Mouse (Mus musculus) limb, embryonic 10.5 days (tissue): ENCODE data around the gene Prkar1a. TPM values are rescaled to one million over a fixed set of nuclear protein-coding genes. Genes with fewer than 3 reads are reported as not detected.

ENCODE experiments used
- polyA plus RNA-seq: library from polyadenylated mRNA; unstranded; fragments of >200 nt; fragmentation: Nextera tagmentation; extraction: Ambion mirVana; gene quantifications from 2 replicates; pipeline ENCODE4 v1.2.1, GENCODE M21; 2016

The Prkar1a gene
- polyA plus RNA-seq, 1 experiment from 2014 or later: 338 TPM

Other genes with a start within 250 kb of the Prkar1a start
- not detected in 2 replicates for gene 9930022D16Rik, start 235.5 kb upstream of the Prkar1a start, polyA plus RNA-seq
- 43.1 and 46.2 TPM in 2 replicates for gene Amz2, start 223.5 kb upstream of the Prkar1a start, polyA plus RNA-seq
- 1.5 and 1.7 TPM in 2 replicates for gene Arsg, start 176.0 kb upstream of the Prkar1a start, polyA plus RNA-seq
- 4.7 and 5.1 TPM in 2 replicates for gene Slc16a6, start 175.8 kb upstream of the Prkar1a start, polyA plus RNA-seq
- 33.3 and 42.3 TPM in 2 replicates for gene Wipi1, start 37.4 kb upstream of the Prkar1a start, polyA plus RNA-seq
- 0.13 and 0.25 TPM in 2 replicates for gene Fam20a, start 72.9 kb downstream of the Prkar1a start, polyA plus RNA-seq
- gene 1700012B07Rik, start 178.6 kb downstream of the Prkar1a start, polyA plus RNA-seq: not detected in 2 replicates